Mouse (Mus musculus): ENCODE results near the gene Pih1d1. TPM values are rescaled to one million over a fixed set of nuclear protein-coding genes. Genes with fewer than 3 reads are reported as not detected.

Pih1d1 gene
- polyA plus RNA-seq, 1 experiment from 2014 or later = 37.6 TPM

DNA sequence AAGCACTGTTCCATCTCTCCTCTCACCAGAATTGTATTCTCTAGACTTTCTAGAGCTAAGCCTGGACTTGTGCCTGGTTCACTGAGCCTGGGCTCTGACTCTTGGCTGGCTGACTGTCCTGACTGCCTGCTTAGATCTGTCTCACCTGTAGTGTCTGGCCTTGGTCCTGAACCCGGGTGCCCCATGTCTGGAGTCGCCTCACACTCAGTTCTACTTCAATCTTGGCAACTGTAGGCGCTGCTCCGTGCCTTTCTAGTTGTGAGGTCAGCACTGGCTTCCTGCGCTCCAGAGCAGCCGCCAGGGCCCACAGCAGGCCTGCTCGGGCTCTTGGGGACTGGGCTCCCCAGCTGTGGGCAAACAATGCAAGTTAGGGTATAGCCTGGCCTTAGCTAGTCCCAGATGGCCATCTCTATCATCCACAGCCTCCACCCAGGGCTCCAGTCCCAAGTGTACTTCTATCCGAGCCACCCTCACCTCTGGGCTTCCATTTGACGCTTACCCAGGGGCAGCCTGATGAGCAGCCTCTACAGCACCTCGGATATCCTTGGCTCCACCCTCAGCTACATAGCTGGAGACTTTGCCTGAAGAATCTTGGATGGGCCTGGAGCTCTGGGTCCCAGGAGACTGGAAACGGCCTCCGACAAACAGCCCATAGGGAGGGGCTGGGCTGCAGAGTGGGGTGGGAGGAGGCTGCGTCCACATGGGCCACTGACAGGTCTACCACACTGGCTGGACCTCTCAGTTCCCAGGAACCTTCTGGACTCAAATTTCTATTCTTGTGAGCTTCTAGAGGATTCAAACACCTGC is 9.5 kb upstream of the Pih1d1 start:
- Histone ChIP-seq H3K4me2 (ENCODE audit: low read depth, low read length) (no peak overlapping the region), H3K4me3 (ENCODE audit: low read depth, low read length) (no peak overlapping the region), H3K9me3 (ENCODE audit: low read length) (no peaks in the 10 kb centered on the region), H3K4me1 (ENCODE audit: insufficient read depth) (peaks cover 10% of the 10 kb centered on the region), H3K9ac (replicated peaks) (no peak overlapping the region), H3K36me3 (replicated peaks; ENCODE audit: insufficient read depth, low read length) (peaks cover 42% of the 10 kb centered on the region), H3K27ac (ENCODE audit: low read depth) (no peak overlapping the region), H3K27me3 (ENCODE audit: insufficient read depth, low read length) (no peaks in the 10 kb centered on the region)
- DNase-seq (no peak), ATAC-seq (no peak)
- TF ChIP-seq CTCF (IDR thresholded peaks at IDR 0.05; ENCODE audit: low read depth) (no peak), EP300 (IDR thresholded peaks at IDR 0.05; ENCODE audit: low read depth) (no peak)
- 88% methylated on average over 13 of the region's 13 CpGs for WGBS (ENCODE audit: insufficient replicate concordance)

DNA sequence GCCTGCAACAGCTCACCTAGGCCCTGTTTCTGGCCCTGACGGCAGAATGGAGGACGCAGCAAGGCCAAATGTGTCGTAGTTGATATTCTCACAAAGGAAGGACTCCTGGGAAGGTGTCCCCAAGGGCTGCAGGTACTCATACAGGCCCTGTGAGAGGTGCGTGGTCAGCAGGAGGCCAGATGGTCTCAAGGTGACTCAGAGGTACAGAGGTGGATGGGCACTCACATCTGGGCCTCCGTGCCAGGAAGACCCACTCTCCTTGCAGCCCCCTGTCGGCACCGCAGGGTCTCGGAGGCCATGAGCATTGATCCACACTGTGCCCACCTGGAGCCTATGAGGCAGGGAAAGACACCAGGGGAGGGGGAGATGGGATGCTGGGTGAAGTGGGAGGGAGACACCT is 8.6 kb upstream of the Pih1d1 start:
- DNase-seq (no peak), ATAC-seq (no peak)
- H3K36me3 ChIP-seq (replicated peaks; ENCODE audit: insufficient read depth, low read length) = peaks cover 42% of the 10 kb centered on the region
- TF ChIP-seq EP300 (IDR thresholded peaks at IDR 0.05; ENCODE audit: low read depth) = no peak
- H3K4me1 ChIP-seq (ENCODE audit: insufficient read depth) = peaks cover 10% of the 10 kb centered on the region
- H3K4me2 ChIP-seq (ENCODE audit: low read depth, low read length) = no peak overlapping the region
- no peak overlapping the region for H3K4me3 ChIP-seq (ENCODE audit: low read depth, low read length)
- no peak overlapping the region for H3K27ac ChIP-seq (ENCODE audit: low read depth)
- no peaks in the 10 kb centered on the region for H3K27me3 ChIP-seq (ENCODE audit: insufficient read depth, low read length)
- 88% methylated on average over 8 of the region's 8 CpGs for WGBS (ENCODE audit: insufficient replicate concordance)
- H3K9ac ChIP-seq (replicated peaks) = no peak overlapping the region
- no peaks in the 10 kb centered on the region for H3K9me3 ChIP-seq (ENCODE audit: low read length)

DNA sequence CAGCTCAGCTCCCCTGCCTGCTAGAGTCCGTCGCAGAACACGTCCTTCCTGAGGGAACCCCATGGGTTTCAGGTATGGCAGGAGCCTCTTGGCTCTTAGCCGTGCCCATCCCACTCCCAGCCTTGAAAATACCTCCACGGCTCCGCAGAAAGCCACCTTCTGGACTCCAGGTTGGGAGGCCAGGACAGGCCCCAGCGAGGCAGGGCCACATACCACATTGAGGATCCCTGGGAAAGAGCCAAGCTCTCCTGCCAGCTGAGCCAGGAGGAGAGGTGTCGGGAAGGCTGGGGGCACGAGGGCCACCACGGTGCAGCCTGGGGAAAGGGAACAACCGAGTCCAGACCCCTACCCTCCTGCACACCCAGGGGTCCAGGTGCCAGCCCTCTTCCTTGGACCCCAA is 6.8 kb upstream of the Pih1d1 start:
- Histone ChIP-seq H3K27ac (ENCODE audit: low read depth) (0 out of 2 replicates have a peak overlapping the region, but pooled peaks have one; percentile 67), H3K36me3 (replicated peaks; ENCODE audit: insufficient read depth, low read length) (peaks cover 34% of the 10 kb centered on the region), H3K27me3 (ENCODE audit: insufficient read depth, low read length) (no peaks in the 10 kb centered on the region), H3K4me3 (ENCODE audit: low read depth, low read length) (no peak overlapping the region), H3K4me1 (ENCODE audit: insufficient read depth) (peaks cover 14% of the 10 kb centered on the region), H3K4me2 (ENCODE audit: low read depth, low read length) (peak overlapping the region; percentile 44), H3K9ac (replicated peaks) (peak overlapping the region; percentile 13; the same call in 1 of the 2 replicates), H3K9me3 (ENCODE audit: low read length) (no peaks in the 10 kb centered on the region)
- ATAC-seq = 0 out of 2 replicates have a peak, but pooled peaks have one; percentile 15
- TF ChIP-seq CTCF (IDR thresholded peaks at IDR 0.05; ENCODE audit: low read depth) (no peak), EP300 (IDR thresholded peaks at IDR 0.05; ENCODE audit: low read depth) (no peak)
- 86% methylated on average over 11 of the region's 11 CpGs for WGBS (ENCODE audit: insufficient replicate concordance)
- DNase-seq = no peak

DNA sequence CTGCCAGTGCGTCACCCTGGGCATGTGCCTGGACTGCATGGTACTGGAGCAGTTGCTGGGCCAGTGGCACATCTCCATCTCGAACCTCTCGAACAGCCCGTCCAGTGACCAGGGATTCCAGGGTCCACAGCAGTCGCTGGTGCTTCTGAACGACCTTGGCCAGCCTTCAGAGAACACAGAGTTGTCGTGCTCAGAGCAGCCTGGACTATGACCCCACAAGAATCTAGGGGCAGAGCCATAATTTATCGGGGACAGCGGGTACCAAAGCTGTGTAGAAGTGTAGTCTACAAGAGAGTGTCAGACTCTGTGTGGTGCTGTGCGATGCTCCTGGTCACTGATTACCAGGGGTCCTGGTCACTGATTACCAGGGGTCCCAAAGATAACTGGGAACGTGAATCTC is 6.2 kb upstream of the Pih1d1 start:
- Histone ChIP-seq H3K27ac (ENCODE audit: low read depth) (peak overlapping the region; percentile 67), H3K4me1 (ENCODE audit: insufficient read depth) (peaks cover 14% of the 10 kb centered on the region), H3K9ac (replicated peaks) (peak overlapping the region; percentile 13; the same call in 1 of the 2 replicates), H3K27me3 (ENCODE audit: insufficient read depth, low read length) (no peaks in the 10 kb centered on the region), H3K4me3 (ENCODE audit: low read depth, low read length) (no peak overlapping the region), H3K4me2 (ENCODE audit: low read depth, low read length) (peak overlapping the region; percentile 44), H3K9me3 (ENCODE audit: low read length) (no peaks in the 10 kb centered on the region), H3K36me3 (replicated peaks; ENCODE audit: insufficient read depth, low read length) (peaks cover 34% of the 10 kb centered on the region)
- DNase-seq = no peak
- peak; percentile 80 for ATAC-seq
- 69% methylated on average over 11 of the region's 11 CpGs for WGBS (ENCODE audit: insufficient replicate concordance)
- TF ChIP-seq CTCF (IDR thresholded peaks at IDR 0.05; ENCODE audit: low read depth) (no peak), EP300 (IDR thresholded peaks at IDR 0.05; ENCODE audit: low read depth) (no peak)

DNA sequence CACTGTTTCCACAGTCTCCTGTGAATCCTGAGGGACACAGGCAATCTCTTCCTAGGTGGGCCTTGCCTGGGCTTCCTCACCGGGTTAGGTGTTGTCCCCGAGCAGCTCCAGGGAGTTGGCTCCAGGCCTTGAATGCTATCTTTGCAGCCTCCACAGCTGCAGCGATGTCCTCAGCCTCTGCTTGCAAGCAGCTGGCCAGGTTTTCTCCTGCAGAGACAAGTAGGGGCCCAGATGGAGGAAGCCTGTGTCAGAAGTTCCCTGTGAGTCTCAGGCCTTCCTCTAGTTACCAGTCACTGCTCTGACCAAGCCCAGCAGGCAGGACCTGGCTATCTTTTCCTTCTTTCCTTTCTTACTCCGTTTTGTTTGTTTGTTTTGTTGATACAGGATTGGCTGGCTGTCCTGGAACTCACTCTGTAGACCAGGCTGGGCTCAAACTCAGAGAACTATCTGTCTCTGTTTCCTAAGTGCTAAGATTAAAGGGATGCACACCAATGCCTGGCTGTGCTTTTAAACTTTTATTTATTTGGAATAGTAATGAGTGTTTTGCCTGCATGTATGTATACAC is 5.5 kb upstream of the Pih1d1 start:
- Histone ChIP-seq H3K27ac (ENCODE audit: low read depth) (peak overlapping the region; percentile 67), H3K4me2 (ENCODE audit: low read depth, low read length) (no peak overlapping the region), H3K4me3 (ENCODE audit: low read depth, low read length) (no peak overlapping the region), H3K9ac (replicated peaks) (no peak overlapping the region), H3K4me1 (ENCODE audit: insufficient read depth) (peaks cover 18% of the 10 kb centered on the region), H3K36me3 (replicated peaks; ENCODE audit: insufficient read depth, low read length) (peaks cover 29% of the 10 kb centered on the region), H3K27me3 (ENCODE audit: insufficient read depth, low read length) (no peaks in the 10 kb centered on the region), H3K9me3 (ENCODE audit: low read length) (no peaks in the 10 kb centered on the region)
- ATAC-seq = no peak
- 58% methylated on average over 4 of the region's 4 CpGs for WGBS (ENCODE audit: insufficient replicate concordance)
- no peak for DNase-seq
- TF ChIP-seq EP300 (IDR thresholded peaks at IDR 0.05; ENCODE audit: low read depth) (no peak), CTCF (IDR thresholded peaks at IDR 0.05; ENCODE audit: low read depth) (no peak)

DNA sequence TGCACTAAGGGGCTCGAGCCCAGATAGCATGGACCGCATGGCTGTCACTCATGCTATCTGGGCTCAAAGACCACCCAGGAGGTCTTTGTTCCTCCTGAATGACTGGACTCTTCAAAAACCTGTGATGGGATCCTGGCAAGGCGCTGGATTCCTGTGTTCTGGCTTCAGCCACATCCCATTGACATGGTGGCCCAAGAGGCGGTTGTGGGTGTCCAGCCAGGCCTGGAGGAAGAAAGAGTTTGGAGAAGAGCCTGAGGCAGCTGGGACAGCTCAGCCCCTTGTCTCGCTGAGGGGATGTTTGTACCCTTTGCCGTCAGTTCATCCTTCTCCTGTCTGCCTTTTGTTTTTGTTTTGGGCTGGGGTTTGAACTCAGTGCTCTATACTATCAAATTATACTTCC is 4.6 kb upstream of the Pih1d1 start:
- Histone ChIP-seq H3K9ac (replicated peaks) (no peak overlapping the region), H3K4me3 (ENCODE audit: low read depth, low read length) (no peak overlapping the region), H3K27ac (ENCODE audit: low read depth) (no peak overlapping the region), H3K36me3 (replicated peaks; ENCODE audit: insufficient read depth, low read length) (peaks cover 20% of the 10 kb centered on the region), H3K4me2 (ENCODE audit: low read depth, low read length) (no peak overlapping the region), H3K9me3 (ENCODE audit: low read length) (no peaks in the 10 kb centered on the region), H3K27me3 (ENCODE audit: insufficient read depth, low read length) (no peaks in the 10 kb centered on the region), H3K4me1 (ENCODE audit: insufficient read depth) (peaks cover 20% of the 10 kb centered on the region)
- WGBS (ENCODE audit: insufficient replicate concordance) = 82% methylated on average over 6 of the region's 6 CpGs
- no peak for TF ChIP-seq EP300 (IDR thresholded peaks at IDR 0.05; ENCODE audit: low read depth)
- ATAC-seq (no peak), DNase-seq (no peak)
